Mouse (Mus musculus) intestine, embryonic 14.5 days (tissue): ENCODE data around the gene Tbc1d4. TPM values are rescaled to one million over a fixed set of nuclear protein-coding genes. Genes with fewer than 3 reads are reported as not detected.

Experiments
- ATAC-seq: fragments of 200-750 bp; cut with Nextera tagmentation; replicated peaks from 2 replicates; pipeline ENCODE4 v1.8.0; 2017; ENCODE audit warnings: low read depth, moderate number of reproducible peaks, moderate TSS enrichment, moderate library complexity; ENCODE audit not compliant: low FRiP score, low TSS enrichment
- DNase-seq: peaks from one replicate; pipeline ENCODE4 v3.0.0-alpha.2; 2018; ENCODE audit warnings: low spot score
- H3K27ac ChIP-seq: fragments of 300-500 bp; sonication (generic); 2 replicates; pipeline ENCODE4 v1.5.1; 2014; ENCODE audit warnings: low read depth, mild to moderate bottlenecking, control low read depth
- H3K27me3 ChIP-seq: fragments of 300-500 bp; sonication (generic); replicated peaks from 2 replicates; pipeline ENCODE4 v1.6.1; 2014; ENCODE audit warnings: low read length, control low read depth; ENCODE audit not compliant: control insufficient read depth, insufficient read depth
- H3K36me3 ChIP-seq: fragments of 300-500 bp; sonication (generic); 2 replicates; pipeline ENCODE4 v1.6.1; 2014; ENCODE audit warnings: low read length, control low read depth; ENCODE audit not compliant: control insufficient read depth, insufficient read depth
- H3K4me1 ChIP-seq: fragments of 300-500 bp; sonication (generic); replicated peaks from 2 replicates; pipeline ENCODE4 v1.6.1; 2014; ENCODE audit warnings: low read length, control low read depth, mixed read lengths; ENCODE audit not compliant: control insufficient read depth, insufficient read depth
- H3K4me2 ChIP-seq: fragments of 300-500 bp; sonication (generic); 2 replicates; pipeline ENCODE4 v1.6.1; 2014; ENCODE audit warnings: low read length
- H3K4me3 ChIP-seq: fragments of 300-500 bp; sonication (generic); 2 replicates; pipeline ENCODE4 v1.5.1; 2014; ENCODE audit warnings: low read depth, low read length, control low read depth, mixed read lengths
- H3K9ac ChIP-seq: fragments of 300-500 bp; sonication (generic); 2 replicates; pipeline ENCODE4 v1.6.1; 2014; ENCODE audit warnings: mild to moderate bottlenecking, low read length
- H3K9me3 ChIP-seq: fragments of 300-500 bp; sonication (generic); 2 replicates; pipeline ENCODE4 v1.6.1; 2016; ENCODE audit warnings: low read length, control low read depth; ENCODE audit not compliant: control insufficient read depth
- WGBS: fragments of 180-500 bp; shearing (Covaris S2); extraction: QIAGEN DNeasy Blood & Tissue Kit; methylation state at CpG from one replicate; pipeline ENCODE4 v1.1.7; 2014; 5-methylcytosine and 5-hydroxymethylcytosine counted together
- polyA plus RNA-seq: library from polyadenylated mRNA; unstranded; fragments of >200 nt; fragmentation: Nextera tagmentation; extraction: Ambion mirVana; gene quantifications from 2 replicates; pipeline ENCODE4 v1.2.1, GENCODE M21; 2014

Tbc1d4 gene
- polyA plus RNA-seq, 1 experiment from 2014 or later = 7.5 TPM

DNA sequence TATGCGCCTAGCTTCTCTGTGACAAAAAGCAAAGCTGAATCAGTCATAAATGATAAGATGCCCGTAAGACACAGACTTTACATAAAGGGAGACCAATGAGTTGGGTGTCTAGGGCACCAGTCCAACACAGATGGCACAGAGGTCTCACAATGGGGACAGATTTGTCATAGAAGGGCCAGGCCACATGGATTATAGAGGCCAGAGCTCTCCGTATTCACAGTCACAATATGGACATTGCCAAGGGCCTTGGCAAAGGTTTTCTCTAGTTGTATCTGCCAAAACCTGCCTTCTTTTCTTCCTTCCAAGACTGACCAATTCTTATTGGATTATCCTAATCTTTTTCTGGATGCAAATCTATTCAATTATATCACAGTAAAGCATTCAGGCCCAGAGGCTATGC is 171.1 kb downstream of the Tbc1d4 start:
- Histone ChIP-seq H3K4me1 (no peaks in the 10 kb centered on the region), H3K9ac (no peak overlapping the region), H3K36me3 (no peaks in the 10 kb centered on the region), H3K27ac (no peak overlapping the region), H3K9me3 (no peaks in the 10 kb centered on the region), H3K4me3 (no peak overlapping the region), H3K4me2 (no peak overlapping the region), H3K27me3 (no peaks in the 10 kb centered on the region)
- ATAC-seq (no peak), DNase-seq (no peak)
- WGBS = 87% methylated on average over 3 of the region's 3 CpGs

DNA sequence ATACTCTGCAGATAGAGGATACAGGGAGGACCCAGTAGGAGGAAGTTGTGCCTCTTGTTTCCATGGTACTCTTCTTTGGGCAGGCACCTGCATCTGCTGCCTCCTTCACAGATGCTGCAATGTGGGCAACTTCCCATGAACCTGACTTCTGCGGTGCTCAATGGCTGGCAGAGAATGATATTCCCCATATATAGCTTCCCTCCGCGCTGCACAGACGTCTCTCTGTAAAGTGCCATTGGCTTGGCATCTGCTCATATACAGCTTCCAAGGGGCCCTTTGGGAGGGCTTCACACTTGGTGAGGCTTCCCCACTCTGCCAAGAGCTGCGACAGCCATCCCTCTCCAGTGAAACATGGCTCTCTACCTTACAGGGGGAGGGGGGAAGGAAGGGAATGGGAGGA is 178.5 kb downstream of the Tbc1d4 start:
- DNase-seq (no peak), ATAC-seq (no peak)
- Histone ChIP-seq H3K27me3 (no peaks in the 10 kb centered on the region), H3K4me3 (no peak overlapping the region), H3K27ac (no peak overlapping the region), H3K4me1 (no peaks in the 10 kb centered on the region), H3K4me2 (no peak overlapping the region), H3K9me3 (no peaks in the 10 kb centered on the region), H3K36me3 (no peaks in the 10 kb centered on the region), H3K9ac (no peak overlapping the region)
- WGBS = 85% methylated on average over 5 of the region's 5 CpGs

DNA sequence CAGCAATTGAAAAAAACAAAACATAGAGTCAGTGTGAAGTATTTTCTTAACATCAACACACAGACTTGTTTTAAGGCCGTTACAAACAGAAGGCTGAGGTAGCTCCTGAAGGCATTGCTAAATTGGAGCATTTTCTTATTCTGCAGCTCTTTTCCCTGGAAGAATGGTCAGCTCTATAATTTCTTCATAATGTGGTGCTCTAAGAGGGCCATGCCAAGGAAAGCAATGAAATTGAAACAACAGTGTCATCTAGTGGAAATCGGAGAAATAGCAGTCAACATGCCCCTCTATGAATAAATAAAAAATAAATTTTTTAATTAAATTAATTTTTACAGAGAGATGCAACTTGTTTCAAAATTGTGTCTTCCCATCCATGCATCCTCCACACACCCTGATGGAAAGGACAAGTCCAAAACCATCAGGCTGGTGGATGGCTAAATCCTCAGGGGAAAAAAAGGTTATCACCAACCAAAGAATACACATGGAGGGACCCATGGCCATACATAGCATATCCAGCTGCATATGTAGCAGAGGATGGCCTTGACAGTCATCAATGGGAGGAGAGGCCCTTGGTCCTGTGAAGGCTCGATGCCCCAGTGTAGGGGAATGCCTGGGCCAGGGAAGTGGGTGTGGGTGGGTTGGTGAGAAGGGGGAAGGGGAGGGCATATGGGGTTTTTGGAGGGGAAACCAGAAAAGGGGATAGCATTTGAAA is 180.0 kb downstream of the Tbc1d4 start:
- ATAC-seq = no peak
- 43% methylated on average over 3 of the region's 3 CpGs for whole genome bisulfite sequencing
- no peak for DNase-seq
- Histone ChIP-seq H3K4me1 (no peaks in the 10 kb centered on the region), H3K4me2 (no peak overlapping the region), H3K9ac (no peak overlapping the region), H3K9me3 (no peaks in the 10 kb centered on the region), H3K36me3 (no peaks in the 10 kb centered on the region), H3K27ac (no peak overlapping the region), H3K4me3 (no peak overlapping the region), H3K27me3 (no peaks in the 10 kb centered on the region)

DNA sequence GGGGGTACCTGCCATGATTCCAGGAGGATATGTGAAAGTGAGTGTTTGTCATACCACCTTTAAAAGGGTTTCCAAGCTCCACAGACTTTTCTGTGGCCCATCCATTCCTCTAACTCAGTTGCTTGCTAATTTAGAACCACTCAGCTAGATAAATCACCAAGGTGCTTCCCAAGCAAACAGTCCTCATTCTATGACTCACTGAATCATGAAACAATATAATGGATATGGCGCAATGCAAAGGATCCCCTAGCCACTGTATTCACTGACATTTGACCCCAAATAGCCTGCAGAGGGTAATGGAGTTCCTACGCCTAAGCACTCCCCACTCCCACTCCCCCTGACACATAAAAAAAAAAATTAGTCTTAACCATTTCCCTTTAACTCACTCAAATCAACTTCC is 191.3 kb downstream of the Tbc1d4 start:
- Histone ChIP-seq H3K4me3 (no peak overlapping the region), H3K4me2 (no peak overlapping the region), H3K27ac (no peak overlapping the region), H3K4me1 (no peaks in the 10 kb centered on the region), H3K9ac (no peak overlapping the region), H3K9me3 (no peaks in the 10 kb centered on the region), H3K27me3 (no peaks in the 10 kb centered on the region), H3K36me3 (no peaks in the 10 kb centered on the region)
- ATAC-seq (no peak), DNase-seq (no peak)
- WGBS = 82% methylated on average over 2 of the region's 2 CpGs

Other genes with a start within 250 kb of the Tbc1d4 start
- 103 and 106 TPM in 2 replicates for gene Commd6, start 31.5 kb upstream of the Tbc1d4 start, polyA plus RNA-seq
- 145 and 154 TPM in 2 replicates for gene Uchl3, start 44.8 kb upstream of the Tbc1d4 start, polyA plus RNA-seq
- gene Gm9922, start 120.6 kb upstream of the Tbc1d4 start, polyA plus RNA-seq = 0.65 and 0.97 TPM in 2 replicates
- gene Lmo7, start 120.8 kb upstream of the Tbc1d4 start, polyA plus RNA-seq = 17.9 and 18.7 TPM in 2 replicates